Mouse (Mus musculus) forebrain, embryonic 16.5 days (tissue): ENCODE measurements around the gene Myo1c. TPM values are rescaled to one million over a fixed set of nuclear protein-coding genes. Genes with fewer than 3 reads are reported as not detected.

Experiments
- ATAC-seq: fragments of 200-750 bp; cut with Nextera tagmentation; 2 replicates; pipeline ENCODE4 v1.8.0; 2017; ENCODE audit warnings: mild to moderate bottlenecking, moderate library complexity
- H3K27ac ChIP-seq: fragments of 300-500 bp; sonication (generic); 2 replicates; pipeline ENCODE4 v1.5.1; 2014; ENCODE audit warnings: low read length, control low read depth
- H3K27me3 ChIP-seq: fragments of 300-500 bp; sonication (generic); replicated peaks from 2 replicates; pipeline ENCODE4 v1.6.1; 2014; ENCODE audit warnings: low read length; ENCODE audit not compliant: control insufficient read depth, insufficient read depth
- H3K36me3 ChIP-seq: fragments of 300-500 bp; sonication (generic); 2 replicates; pipeline ENCODE4 v1.6.1; 2014; ENCODE audit not compliant: control insufficient read depth, insufficient read depth
- H3K4me1 ChIP-seq: fragments of 300-500 bp; sonication (generic); replicated peaks from 2 replicates; pipeline ENCODE4 v1.6.1; 2014; ENCODE audit warnings: low read length; ENCODE audit not compliant: control insufficient read depth, insufficient read depth
- H3K4me2 ChIP-seq: fragments of 300-500 bp; sonication (generic); 2 replicates; pipeline ENCODE4 v1.6.1; 2014; ENCODE audit warnings: mild to moderate bottlenecking, low read length, control low read depth
- H3K4me3 ChIP-seq: fragments of 300-500 bp; sonication (generic); replicated peaks from 2 replicates; pipeline ENCODE4 v1.5.1; 2014; ENCODE audit warnings: mild to moderate bottlenecking, low read length, control low read depth
- H3K9ac ChIP-seq: fragments of 300-500 bp; sonication (generic); replicated peaks from 2 replicates; pipeline ENCODE4 v1.6.1; 2014; ENCODE audit warnings: low read depth, low read length, control low read depth
- H3K9me3 ChIP-seq: fragments of 300-500 bp; sonication (generic); 2 replicates; pipeline ENCODE4 v1.6.1; 2016; ENCODE audit warnings: low read length; ENCODE audit not compliant: control insufficient read depth
- WGBS: fragments of 180-500 bp; shearing (Covaris S2); extraction: QIAGEN DNeasy Blood & Tissue Kit; methylation state at CpG from one replicate; pipeline ENCODE4 v1.1.7; 2014; 5-methylcytosine and 5-hydroxymethylcytosine counted together
- polyA plus RNA-seq: library from polyadenylated mRNA; unstranded; fragments of >200 nt; fragmentation: Nextera tagmentation; extraction: Ambion mirVana; gene quantifications from 2 replicates; pipeline ENCODE4 v1.2.1, GENCODE M21; 2015

The Myo1c gene
- polyA plus RNA-seq = 11.3 and 11.9 TPM in 2 replicates

DNA sequence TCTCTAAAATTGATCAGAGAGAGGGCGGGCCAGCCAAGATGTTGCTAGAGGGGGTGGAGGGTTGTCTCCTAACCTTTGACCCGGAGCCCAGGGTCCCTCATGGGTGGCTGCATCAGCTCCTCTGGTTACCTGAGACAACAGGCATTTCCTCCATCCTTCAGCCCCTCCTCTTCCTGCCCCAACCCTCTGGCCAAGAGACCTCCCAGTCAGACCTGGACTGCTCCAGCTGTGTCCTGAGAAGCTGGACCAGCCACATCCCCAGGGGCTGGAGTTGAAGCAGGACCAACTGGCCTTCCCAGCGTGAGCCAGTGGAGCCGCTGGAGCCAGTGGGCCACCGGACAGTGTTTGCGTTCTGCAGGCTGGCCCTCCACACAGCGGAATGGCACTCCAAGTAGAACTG lies at the start of gene Myo1c:
Gene Myo1c (plus strand): TSS at position 194 of the 400 bp plus-strand sequence.
- Histone ChIP-seq H3K9ac (peak within 1 kb of the TSS; percentile 83), H3K27ac (no peak within 1 kb of the TSS; the same call in none of the 2 replicates), H3K4me3 (peak within 1 kb of the TSS; percentile 70), H3K4me2 (peak within 1 kb of the TSS; percentile 88), H3K27me3 (peaks cover 9% of the 10 kb centered on the region), H3K4me1 (peaks cover 42% of the 10 kb centered on the region), H3K36me3 (no peaks in the 10 kb centered on the region), H3K9me3 (no peaks in the 10 kb centered on the region)
- WGBS = 86% methylated on average over 7 of the region's 7 CpGs
- ATAC-seq = no peak

DNA sequence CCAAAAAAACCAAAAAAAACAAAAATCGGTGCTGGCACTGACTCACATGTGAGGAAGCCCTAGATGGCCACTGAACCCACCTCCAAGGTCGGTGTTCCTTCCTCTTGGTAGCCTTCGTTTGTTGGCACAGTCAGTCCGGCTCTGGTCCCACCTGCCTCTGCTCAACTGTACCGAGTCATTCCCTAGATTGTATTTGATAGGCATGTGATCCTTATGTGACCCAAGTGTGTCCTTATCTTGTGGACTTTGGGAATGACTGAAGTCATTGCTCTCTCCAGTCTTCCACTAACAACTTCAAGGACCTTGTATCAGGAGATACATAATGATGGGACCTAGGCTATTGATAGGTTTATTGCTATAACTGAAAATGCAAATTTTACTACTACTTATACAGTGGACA lies 45.5 kb upstream of the Myo1c start:
- Histone ChIP-seq H3K4me1 (no peaks in the 10 kb centered on the region), H3K36me3 (peaks cover 16% of the 10 kb centered on the region; the same call in 1 of the 2 replicates), H3K9ac (no peak overlapping the region), H3K9me3 (no peaks in the 10 kb centered on the region), H3K27ac (no peak overlapping the region), H3K4me2 (no peak overlapping the region), H3K27me3 (no peaks in the 10 kb centered on the region), H3K4me3 (no peak overlapping the region)
- 92% methylated on average over 5 of the region's 5 CpGs for WGBS
- no peak for ATAC-seq

DNA sequence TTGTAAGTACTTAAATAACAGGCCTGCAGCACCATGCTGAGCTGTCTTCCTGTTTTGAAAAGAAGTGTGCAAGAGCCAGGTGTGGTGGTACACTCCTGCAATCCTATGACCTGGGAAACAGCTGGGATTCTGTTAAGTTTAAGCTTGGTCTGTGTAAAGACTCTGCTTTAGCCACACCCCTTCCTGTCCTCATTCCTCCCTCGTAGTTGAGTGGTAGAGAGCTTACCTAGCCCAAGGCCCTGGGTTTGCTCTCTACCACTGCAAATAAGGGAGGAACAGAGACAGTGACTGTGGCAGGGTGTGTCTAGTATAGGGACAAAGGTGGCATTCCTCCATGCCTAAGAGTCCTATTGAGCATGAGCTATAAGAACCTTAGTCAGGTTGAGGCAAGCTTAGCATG lies 45.0 kb upstream of the Myo1c start:
- H3K27me3 ChIP-seq = no peaks in the 10 kb centered on the region
- no peak overlapping the region for H3K27ac ChIP-seq
- H3K9me3 ChIP-seq = no peaks in the 10 kb centered on the region
- peaks cover 21% of the 10 kb centered on the region; the same call in 1 of the 2 replicates for H3K36me3 ChIP-seq
- no peaks in the 10 kb centered on the region for H3K4me1 ChIP-seq
- ATAC-seq = no peak
- no peak overlapping the region for H3K9ac ChIP-seq
- H3K4me2 ChIP-seq = no peak overlapping the region
- WGBS = 79% methylated on average over 1 of the region's 1 CpGs
- no peak overlapping the region for H3K4me3 ChIP-seq

DNA sequence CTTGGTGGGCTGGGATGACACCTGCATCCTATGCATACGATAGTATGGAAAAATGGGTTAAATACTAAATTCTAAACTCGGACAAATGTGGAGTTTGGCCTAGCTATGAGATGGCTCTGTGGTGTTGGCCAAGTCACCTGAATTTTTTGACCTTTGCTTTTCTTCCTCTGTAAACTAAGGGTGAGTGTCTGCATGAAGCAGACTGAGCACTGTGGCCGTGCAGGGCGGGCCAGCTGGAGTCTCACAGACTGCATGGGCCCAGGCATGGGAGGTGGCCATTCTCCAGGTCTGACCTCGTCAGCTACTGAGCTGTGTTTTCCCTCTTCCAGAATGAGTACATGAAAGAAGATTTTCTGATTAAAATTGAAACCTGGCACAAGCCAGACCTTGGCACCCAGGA lies 41.5 kb upstream of the Myo1c start:
- no peak for ATAC-seq

DNA sequence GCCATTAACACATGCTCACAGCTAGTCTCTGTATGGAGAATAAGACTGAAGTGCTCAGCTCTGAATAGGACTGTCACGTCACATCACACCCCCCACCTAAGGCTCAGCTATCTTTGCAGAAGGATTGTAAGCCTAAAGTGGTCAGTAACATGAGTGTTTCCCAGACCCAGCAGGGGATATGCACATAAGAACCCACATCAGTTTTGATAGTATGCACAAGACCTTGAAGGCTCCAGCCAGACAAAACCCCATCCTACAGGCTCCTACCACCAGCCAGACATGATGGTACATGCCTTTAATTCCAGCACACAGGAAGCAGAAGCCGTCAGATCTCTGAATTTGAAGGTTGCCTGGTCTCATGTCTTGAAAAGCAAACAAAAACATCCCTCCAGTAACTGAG lies 40.3 kb upstream of the Myo1c start:
- Histone ChIP-seq H3K4me1 (no peaks in the 10 kb centered on the region), H3K27me3 (no peaks in the 10 kb centered on the region), H3K9ac (no peak overlapping the region), H3K4me2 (no peak overlapping the region), H3K27ac (no peak overlapping the region), H3K9me3 (no peaks in the 10 kb centered on the region), H3K36me3 (peaks cover 23% of the 10 kb centered on the region), H3K4me3 (no peak overlapping the region)
- 83% methylated on average over 2 of the region's 2 CpGs for WGBS
- no peak for ATAC-seq

More for the DNA sequence above, 41.5 kb upstream of the Myo1c start:
- WGBS = 88% methylated on average over 5 of the region's 5 CpGs
- H3K9ac ChIP-seq = no peak overlapping the region
- H3K9me3 ChIP-seq = no peaks in the 10 kb centered on the region
- H3K4me3 ChIP-seq = no peak overlapping the region
- H3K27ac ChIP-seq = no peak overlapping the region
- H3K4me2 ChIP-seq = no peak overlapping the region
- H3K4me1 ChIP-seq = no peaks in the 10 kb centered on the region
- H3K36me3 ChIP-seq = peaks cover 19% of the 10 kb centered on the region; the same call in 1 of the 2 replicates
- no peaks in the 10 kb centered on the region for H3K27me3 ChIP-seq

DNA sequence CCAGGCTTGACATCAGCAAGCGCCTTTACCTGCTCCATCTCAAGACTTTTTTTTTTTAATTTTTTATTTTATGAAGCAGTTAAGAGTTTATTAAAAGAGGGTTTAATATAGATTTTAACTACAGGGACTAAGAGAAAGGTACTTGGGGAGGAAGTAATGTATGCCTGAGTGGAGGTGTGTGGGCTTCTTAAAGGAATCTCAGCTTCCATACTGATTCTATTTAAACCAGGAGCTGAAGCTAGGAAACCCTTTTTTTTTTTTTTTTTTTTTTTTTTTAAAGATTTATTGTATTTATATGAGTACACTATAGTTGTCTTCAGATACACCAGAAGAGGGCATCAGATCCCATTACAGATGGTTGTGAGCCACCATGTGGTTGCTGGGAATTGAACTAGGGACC lies 35.5 kb upstream of the Myo1c start:
- Histone ChIP-seq H3K36me3 (peaks cover 23% of the 10 kb centered on the region), H3K4me1 (no peaks in the 10 kb centered on the region), H3K27ac (no peak overlapping the region), H3K9ac (no peak overlapping the region), H3K4me2 (no peak overlapping the region), H3K9me3 (no peaks in the 10 kb centered on the region), H3K27me3 (no peaks in the 10 kb centered on the region), H3K4me3 (no peak overlapping the region)
- no peak for ATAC-seq
- 97% methylated on average over 1 of the region's 1 CpGs for WGBS

DNA sequence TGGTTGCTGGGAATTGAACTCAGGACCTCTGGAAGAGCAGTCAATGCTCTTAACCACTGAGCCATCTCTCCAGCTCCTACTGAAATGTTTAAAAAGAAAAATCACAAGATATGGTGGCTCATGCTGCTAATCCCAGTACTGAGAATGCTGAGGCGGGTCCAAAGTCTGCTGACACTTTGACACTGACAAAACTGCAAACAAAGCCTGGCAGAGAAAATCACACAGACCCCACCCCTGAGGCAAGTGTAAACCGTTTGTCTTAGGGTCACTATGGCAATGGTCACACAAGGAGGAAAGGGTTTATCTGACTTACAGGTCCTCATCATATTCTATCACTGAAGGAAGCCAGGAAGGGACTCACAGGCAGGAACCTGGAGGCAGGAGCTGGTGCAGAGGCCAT lies 34.7 kb upstream of the Myo1c start:
- no peak for ATAC-seq
- Histone ChIP-seq H3K9ac (no peak overlapping the region), H3K4me1 (no peaks in the 10 kb centered on the region), H3K4me3 (no peak overlapping the region), H3K4me2 (no peak overlapping the region), H3K27ac (no peak overlapping the region), H3K36me3 (peaks cover 18% of the 10 kb centered on the region), H3K9me3 (no peaks in the 10 kb centered on the region), H3K27me3 (no peaks in the 10 kb centered on the region)
- 87% methylated on average over 2 of the region's 2 CpGs for WGBS

DNA sequence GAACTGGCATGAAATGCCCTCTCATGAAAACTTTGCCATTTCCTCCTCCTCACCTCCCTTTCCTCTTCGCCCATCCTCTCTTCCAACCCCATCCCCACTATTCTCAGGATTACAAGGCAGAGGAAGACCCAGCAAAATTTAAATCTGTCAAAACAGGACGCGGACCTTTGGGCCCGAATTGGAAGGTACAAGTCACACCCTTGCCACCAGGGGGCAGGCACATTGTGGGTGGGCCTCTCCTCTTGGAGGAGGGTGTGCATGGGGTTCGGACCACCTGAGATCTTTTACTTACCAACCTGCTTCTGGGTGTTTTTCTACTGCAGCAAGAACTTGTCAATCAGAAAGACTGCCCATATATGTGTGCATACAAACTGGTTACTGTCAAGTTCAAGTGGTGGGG lies 31.2 kb upstream of the Myo1c start:
- Histone ChIP-seq H3K4me1 (no peaks in the 10 kb centered on the region), H3K9me3 (no peaks in the 10 kb centered on the region), H3K36me3 (peaks cover 18% of the 10 kb centered on the region), H3K4me3 (no peak overlapping the region), H3K27me3 (no peaks in the 10 kb centered on the region), H3K4me2 (no peak overlapping the region), H3K9ac (no peak overlapping the region), H3K27ac (no peak overlapping the region)
- 82% methylated on average over 5 of the region's 5 CpGs for WGBS
- ATAC-seq = no peak

DNA sequence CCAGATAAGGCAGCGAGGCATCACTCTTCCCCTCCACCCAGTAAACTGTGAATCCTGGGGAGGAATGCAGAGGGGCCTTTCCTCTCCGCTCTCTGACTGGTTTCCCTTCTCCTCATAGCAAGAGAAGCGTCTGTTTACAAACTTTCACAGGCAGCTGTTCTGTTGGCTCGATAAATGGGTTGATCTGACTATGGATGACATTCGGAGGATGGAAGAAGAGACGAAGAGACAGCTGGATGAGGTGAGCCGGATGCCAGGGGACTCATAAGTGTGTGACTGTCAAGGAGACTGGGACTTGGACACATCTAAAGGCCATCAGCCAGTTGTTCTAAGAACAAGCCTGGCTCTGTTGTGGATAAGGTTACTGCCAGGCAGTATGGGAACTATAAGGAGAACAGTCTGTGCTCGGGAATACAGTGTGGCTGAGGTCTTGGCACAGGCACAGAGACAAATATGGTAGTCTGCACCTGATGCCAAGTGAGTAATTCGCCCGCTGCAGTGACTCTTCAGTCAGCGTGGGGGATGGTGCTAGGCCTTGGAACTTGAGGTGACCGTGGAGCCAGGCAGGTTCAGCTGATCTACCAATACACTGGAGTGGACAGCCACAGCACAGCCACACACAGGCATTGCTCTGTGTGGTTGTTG lies 30.0 kb upstream of the Myo1c start:
- WGBS = 72% methylated on average over 12 of the region's 12 CpGs
- Histone ChIP-seq H3K27me3 (no peaks in the 10 kb centered on the region), H3K9ac (no peak overlapping the region), H3K4me3 (no peak overlapping the region), H3K4me1 (no peaks in the 10 kb centered on the region), H3K36me3 (peaks cover 14% of the 10 kb centered on the region), H3K9me3 (no peaks in the 10 kb centered on the region), H3K27ac (no peak overlapping the region; the same call in 1 of the 2 replicates), H3K4me2 (no peak overlapping the region)
- no peak for ATAC-seq

DNA sequence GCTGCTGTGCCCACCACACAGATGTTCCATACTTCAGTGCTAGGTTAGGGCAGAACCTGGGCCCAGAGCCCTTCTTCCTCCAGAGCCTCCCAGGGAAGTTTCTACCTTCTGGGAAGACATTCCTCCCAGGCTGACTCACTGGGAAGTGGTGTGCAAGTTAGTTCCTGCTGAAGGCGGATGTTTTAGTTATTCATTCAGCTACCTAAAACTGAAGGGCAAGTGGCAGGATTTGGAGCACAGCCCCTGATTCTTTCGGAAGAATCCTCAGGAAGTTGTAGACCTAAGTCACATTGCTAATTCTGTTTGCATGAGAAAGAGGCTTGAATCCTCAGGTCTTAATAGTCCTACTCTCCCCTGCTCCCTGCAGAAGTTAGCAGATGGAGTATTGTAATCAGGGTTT lies 28.9 kb upstream of the Myo1c start:
- Histone ChIP-seq H3K36me3 (peaks cover 17% of the 10 kb centered on the region), H3K9me3 (no peaks in the 10 kb centered on the region), H3K4me3 (no peak overlapping the region), H3K4me1 (peaks cover 3% of the 10 kb centered on the region; the same call in 1 of the 2 replicates), H3K27me3 (no peaks in the 10 kb centered on the region), H3K4me2 (no peak overlapping the region), H3K9ac (no peak overlapping the region), H3K27ac (no peak overlapping the region)
- 89% methylated on average over 2 of the region's 2 CpGs for WGBS
- ATAC-seq = no peak
